Mouse (Mus musculus): ENCODE results near the gene Trp53bp2. TPM values are rescaled to one million over a fixed set of nuclear protein-coding genes. Genes with fewer than 3 reads are reported as not detected.

The Trp53bp2 gene
- polyA plus RNA-seq, 1 experiment from 2014 or later: 12.3 TPM

Other genes starting within 250 kb of the Trp53bp2 start
- gene Vmn1r1, start 244.7 kb upstream of the Trp53bp2 start, polyA plus RNA-seq (2014; fragmentation: Nextera tagmentation; extraction: Ambion mirVana): not detected in 2 replicates
- gene Degs1, start 126.4 kb upstream of the Trp53bp2 start, polyA plus RNA-seq (2014; fragmentation: Nextera tagmentation; extraction: Ambion mirVana): 129 and 132 TPM in 2 replicates
- 14.8 and 18.0 TPM in 2 replicates for gene Fbxo28, start 67.5 kb upstream of the Trp53bp2 start, polyA plus RNA-seq (2014; fragmentation: Nextera tagmentation; extraction: Ambion mirVana)
- 49.5 and 51.4 TPM in 2 replicates for gene Capn2, start 108.4 kb downstream of the Trp53bp2 start, polyA plus RNA-seq (2014; fragmentation: Nextera tagmentation; extraction: Ambion mirVana)
- not detected in 2 replicates for gene Capn8, start 155.8 kb downstream of the Trp53bp2 start, polyA plus RNA-seq (2014; fragmentation: Nextera tagmentation; extraction: Ambion mirVana)

Measured in liver, embryonic 11.5 days (tissue).